Mouse (Mus musculus) cerebellum, postnatal 25 days (tissue): ENCODE measurements at regions not wholly inside any gene's neighbourhood (a gene's known extent, or its start where the extent isn't known, plus 50 kb on each side); places are given as distances from the start of the nearest gene placed in this dataset.

ENCODE experiments used
- DNase-seq, 2 experiments: peaks; one replicate each; pipeline ENCODE4 v3.0.0; 2021; ENCODE audit warnings: mixed read lengths in 2 of 2

DNA sequence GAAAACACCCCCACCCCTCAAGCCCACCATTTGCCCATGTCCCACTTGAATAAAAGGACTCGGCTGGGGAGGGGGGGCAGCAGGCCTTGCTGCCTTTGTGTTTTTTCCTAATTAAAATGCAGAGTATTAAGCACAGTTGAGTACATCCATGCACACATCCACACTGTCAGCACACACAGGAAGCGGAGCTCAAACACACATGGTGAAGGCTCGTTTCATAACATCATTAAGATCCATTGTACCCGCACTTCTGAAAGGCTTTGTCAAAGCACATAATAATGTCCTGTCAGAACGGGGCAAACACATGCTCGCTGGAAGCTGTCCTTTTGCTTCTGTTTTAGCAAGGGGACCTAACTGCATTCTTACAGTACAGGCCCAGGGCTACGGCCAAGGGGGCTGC, 75.3 kb upstream of the Arhgap21 start:
- DNase-seq, result no peak

DNA sequence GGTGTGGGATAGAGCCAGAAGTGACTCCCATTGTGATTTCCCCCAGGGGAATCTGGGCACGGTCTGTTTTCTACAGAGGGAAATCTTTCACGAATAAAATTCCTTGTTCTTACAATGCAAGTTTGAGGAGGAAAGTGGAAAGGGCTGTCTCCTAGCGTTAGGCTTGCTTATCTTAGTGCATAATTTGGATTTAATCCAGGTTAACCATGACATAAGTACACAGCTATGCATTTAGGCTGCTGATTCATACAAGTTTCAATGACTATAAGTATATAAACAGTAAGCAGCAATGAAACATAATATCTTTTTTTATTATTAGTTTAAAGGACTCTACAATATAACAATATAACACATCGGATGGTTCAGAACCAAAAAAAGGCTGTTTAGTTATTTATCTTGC, 74.6 kb upstream of the Arhgap21 start:
- no peak for DNase-seq

DNA sequence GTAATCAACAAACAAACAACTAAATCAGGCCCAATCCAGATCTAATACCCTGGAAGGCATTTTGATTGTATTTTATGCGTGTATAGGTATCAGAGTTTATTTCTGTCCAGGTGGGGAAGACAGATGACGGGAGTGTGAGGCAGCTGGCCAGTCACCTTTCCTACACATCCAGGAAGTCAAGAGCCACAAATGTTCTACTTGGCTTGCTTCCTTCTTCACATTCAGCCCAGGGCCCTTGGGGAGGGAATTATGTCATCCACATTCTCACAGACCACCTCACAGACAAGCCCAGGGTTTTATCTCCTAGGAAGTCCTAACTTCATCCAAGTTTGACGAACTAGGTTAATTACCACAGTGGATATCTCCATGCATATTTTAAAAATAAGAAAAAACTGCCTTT, 68.9 kb upstream of the Arhgap21 start:
- no peak for DNase-seq

DNA sequence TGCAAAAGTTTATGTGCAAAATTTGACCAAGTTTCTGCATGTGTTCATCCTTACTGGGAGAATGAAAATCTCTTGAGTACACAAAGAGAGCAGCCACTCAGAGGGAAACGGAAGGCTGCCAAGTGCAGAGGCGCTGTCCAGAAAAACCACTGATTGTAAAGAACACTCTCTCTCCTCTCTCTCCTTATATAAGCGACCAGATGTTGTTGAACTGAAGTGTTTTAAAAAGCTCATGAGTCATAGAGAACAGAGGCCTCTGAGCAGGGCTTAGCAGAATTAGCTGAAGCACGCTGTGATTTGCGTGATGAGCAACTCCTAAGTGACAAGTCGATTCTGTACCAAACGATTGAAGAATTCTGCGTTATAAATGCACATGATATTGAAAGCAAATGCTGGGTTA, 68.5 kb upstream of the Arhgap21 start:
- peak in 1 of 2 experiments; percentile 16 for DNase-seq

DNA sequence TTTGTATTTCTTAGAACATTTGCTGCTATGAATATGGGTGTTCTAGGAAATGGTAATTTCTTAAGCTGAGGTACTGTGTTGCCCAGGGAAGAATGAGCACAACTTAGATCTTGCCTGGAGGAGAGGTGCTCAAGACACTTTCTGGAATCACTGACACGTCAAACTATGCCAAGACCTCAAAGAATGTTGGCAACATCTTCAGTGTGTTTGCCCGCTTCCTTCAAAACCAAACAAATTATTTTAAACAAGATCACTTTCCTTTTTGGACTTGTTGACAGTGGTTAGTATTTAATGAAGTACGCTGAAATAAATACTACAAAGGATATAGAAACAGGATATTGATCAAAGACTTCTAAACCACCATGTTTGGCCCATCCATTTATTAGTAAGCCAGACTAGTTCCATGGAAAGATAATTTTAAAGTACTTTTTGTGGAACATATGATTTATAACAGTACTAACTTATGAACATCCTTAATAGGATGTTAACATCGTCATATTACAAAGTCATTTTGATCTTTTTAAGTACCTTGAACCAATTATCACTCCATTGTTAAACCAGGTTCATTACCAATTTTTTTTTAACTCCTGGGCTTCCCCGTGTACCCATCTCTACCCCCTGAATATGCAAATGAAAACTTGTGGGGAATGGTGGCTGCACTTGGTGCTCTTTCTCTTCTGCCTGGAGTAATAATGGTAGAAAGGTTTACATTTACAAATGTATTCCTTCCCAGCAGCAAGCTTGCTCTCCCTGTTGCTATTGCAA, 67.4 kb upstream of the Arhgap21 start:
- no peak for DNase-seq

DNA sequence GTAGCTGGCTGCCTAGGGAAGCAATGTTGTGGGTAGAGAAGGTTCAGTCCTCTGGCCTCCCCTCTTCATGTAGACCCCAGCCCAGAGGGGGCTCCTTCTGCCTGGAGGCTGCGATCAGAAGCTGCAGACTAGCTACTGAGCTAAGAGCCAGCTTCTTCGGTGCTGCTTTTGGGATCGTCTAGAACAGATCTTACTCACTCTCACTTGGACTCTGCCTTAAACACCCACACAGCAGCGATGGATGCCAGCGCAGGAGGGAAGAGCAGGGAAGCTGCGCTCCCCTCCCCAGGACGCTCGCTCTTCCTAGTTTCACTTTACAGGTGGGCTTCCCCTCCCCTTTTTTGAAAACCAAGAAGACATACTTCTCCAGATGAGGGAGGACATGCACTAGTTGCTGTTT, 66.0 kb upstream of the Arhgap21 start:
- DNase-seq, result no peak

DNA sequence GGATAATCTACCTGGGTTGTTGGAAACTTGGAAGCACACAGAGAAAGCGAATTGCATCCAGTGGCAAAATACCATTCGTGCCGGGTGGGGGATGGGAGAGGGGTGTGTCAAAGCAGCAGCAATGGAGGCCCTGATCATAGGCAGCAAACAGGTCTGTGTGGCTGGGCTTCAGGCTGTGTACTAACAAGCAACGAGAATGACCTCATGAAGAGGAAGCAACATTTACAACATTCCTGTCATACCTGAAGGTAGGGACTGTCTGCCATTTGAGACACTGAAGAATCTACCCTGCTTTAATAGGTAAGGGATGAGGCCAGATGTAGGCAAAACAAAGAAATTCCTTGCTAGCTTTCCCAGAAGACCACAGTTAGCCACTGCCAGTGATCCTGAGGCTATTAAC, 62.0 kb upstream of the Arhgap21 start:
- no peak for DNase-seq

DNA sequence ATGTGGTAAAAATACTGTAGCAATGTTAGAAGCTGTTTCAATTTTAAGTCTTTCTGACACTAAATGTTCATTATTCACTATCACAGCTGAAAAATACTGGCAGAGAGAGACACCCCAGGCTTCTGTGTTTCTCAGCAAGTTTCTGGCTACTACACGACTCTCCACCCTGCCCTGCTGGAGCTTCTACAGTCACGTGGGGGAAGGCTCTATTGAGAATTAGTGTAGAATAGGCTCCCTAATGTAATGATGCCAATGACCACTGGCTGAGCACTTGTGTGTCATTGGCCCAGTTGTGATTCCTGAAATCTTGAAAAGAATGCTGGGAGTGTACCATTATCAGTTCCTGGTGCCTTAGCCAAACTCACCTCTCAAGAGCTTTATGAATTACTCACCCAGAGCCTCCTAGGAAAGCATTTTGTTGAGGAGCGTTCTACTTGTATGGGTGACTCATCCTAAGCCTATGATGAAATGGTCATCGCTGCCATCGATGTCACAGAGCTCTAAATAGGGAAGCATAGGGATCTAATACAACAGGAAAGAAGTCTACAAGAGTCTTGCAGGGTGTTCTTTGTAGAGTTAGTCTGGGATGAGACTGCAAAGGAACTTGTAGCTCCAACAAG, 60.8 kb upstream of the Arhgap21 start:
- DNase-seq, result no peak

DNA sequence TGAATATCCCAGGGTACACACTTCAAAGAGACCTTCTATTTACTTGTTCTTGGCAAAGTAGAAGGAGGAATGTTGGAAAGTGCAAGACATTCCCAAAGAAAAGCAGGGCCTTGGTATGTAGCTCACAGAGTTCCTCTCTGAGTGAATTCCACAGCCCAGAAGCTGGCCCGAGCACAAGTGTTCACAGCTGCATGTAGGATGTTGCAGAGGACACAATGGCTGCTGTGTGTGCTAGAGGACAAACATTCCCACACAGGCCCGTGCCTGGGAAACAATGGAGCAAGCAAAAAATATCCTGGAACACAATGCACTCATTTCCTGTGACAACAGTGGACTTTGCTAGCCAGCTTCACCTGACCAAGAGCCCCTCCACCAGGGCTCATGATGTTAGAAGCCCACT, 59.9 kb upstream of the Arhgap21 start:
- DNase-seq, result peak in 1 of 2 experiments; percentile 16

DNA sequence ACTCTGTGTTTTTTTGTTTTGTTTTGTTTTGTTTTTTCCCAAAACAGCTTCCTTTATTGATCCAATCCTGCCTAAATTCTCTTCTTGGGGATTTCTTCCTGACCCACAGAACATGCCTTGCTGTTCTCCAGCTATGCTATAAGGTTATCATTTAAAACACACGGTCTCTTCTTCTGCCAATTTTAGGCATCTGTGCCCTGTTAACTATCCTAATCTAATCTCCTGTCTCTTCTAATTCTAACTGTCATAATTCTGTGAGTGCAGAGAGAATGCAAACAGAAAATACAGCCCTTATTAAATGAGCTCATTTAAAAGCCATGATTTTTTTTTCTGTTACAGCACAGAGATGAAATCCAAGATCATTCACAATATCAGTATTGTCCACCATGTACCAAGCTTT, 49.9 kb upstream of the Arhgap21 start:
- no peak for DNase-seq
